Mouse (Mus musculus): ENCODE measurements around the gene Pttg1. TPM values are rescaled to one million over a fixed set of nuclear protein-coding genes. Genes with fewer than 3 reads are reported as not detected.

The Pttg1 gene
- total RNA-seq, 2 experiments from 2014 or later, result 39.5 to 44.0 TPM

DNA sequence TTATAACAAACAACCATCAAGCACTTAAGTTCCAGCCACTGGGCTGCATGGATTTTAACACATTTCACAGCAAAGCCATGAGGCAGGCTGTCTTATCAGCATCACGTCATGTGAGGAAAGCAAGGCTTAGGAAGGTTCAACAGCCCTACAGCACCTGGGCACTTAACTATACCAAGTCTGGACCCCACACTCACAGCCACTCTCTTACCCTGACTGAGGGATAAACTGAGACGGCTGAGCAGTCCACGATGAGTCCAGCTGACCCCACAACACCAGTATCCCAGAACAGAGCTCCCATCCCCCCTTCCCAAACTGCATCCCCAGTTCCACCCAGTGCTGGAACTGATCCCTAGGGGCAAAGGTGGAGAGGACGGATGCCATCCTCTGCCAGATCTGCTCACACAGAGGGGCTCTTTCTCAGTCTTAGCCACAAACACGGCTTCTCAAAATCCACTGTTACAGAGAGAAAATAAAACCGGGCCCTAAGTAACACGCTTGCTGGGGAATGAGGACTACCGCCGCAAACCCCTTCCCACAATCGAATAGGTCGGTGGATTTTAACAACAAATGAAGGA lies 46.1 kb downstream of the Pttg1 start:
- intact Hi-C loops (cut with DNase I), result no loop called here

DNA sequence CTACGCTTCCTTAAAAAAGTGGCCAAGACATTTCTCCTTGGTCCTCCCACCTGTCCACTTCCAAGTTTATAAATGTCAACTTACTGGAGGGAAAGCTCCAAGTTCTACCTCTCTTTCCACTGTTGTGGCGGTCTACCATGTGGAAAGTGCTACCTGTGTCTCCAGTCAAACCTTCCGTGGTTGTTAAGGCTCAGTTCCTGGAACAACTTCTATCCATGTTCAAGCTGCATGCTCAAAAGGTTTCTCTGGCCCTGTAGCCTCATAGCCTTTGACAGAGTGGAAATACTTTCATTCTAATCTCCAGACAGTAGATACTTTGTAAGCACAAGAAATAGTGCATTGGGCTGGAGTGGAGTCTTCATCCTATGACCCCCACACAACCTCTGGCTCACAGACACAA lies 46.6 kb downstream of the Pttg1 start:
- DNase-seq, result no peak
- intact Hi-C loops (cut with DNase I), result no loop called here

More for the DNA sequence above, 46.1 kb downstream of the Pttg1 start:
- DNase-seq, result no peak

GRCm38 (mm10) chr11:43377083-43377850 lies 48.8 kb downstream of the Pttg1 start:
- no peak for DNase-seq
- intact Hi-C loops (cut with DNase I), result no loop called here

- intact Hi-C loops (cut with DNase I), result no loop called here
- no peak for DNase-seq
Measured at GRCm38 (mm10) chr11:43376598-43376997, 49.5 kb downstream of the Pttg1 start.

GRCm38 (mm10) chr11:43374956-43375355 lies 51.1 kb downstream of the Pttg1 start:
- intact Hi-C loops (cut with DNase I), result no loop called here
- no peak for DNase-seq

GRCm38 (mm10) chr11:43373367-43373766 lies 52.7 kb downstream of the Pttg1 start:
- intact Hi-C loops (cut with DNase I), result no loop called here
- no peak for DNase-seq

DNA sequence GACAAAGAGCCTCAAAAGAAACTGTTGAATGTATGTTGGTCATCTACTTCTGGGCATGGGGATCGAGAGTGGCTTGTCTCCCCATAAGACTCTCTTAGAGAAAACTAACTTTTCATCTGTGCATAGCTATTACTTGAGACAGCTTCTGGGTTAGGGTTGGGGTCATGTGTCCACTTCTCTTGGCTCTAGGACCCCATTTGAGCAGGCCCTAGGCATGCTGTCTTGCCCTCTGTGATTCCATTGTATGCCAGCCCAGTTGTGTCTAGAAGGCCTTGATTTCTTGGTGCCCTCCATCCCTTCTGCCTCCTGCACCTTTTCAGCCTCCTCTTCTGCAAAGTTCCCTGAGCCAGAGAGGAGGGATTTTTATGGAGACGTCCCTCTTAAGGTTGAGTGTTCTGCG lies 54.2 kb downstream of the Pttg1 start:
- intact Hi-C loops (cut with DNase I), result no loop called here
- DNase-seq, result no peak

Small RNAs within 50 kb of the gene (microRNA-seq; reads per million reads assigned to microRNA genes)
- gene Mir146, result 706 to 763 reads per million in 2 experiments

Other genes with a start within 250 kb of the Pttg1 start
- gene Slu7, start 7.5 kb upstream of the Pttg1 start, total RNA-seq (2021), result 10 to 100 TPM; 25.2 to 32.2 TPM
- 1 to 10 TPM; 3.0 to 3.8 TPM for gene C1qtnf2, start 48.0 kb upstream of the Pttg1 start, total RNA-seq (2021)
- under 1 TPM; 0.12 to 0.13 TPM for gene Ccnjl, start 102.5 kb upstream of the Pttg1 start, total RNA-seq (2021)
- not detected for gene 4933415A04Rik, start 160.8 kb upstream of the Pttg1 start, total RNA-seq (2021)
- not detected for gene Fabp6, start 175.3 kb upstream of the Pttg1 start, total RNA-seq (2021)